Mouse (Mus musculus) liver, embryonic 15.5 days (tissue): Measurements from ENCODE around the gene Pcolce. TPM values are rescaled to one million over a fixed set of nuclear protein-coding genes. Genes with fewer than 3 reads are reported as not detected.

Experiments used
- ATAC-seq: fragments of 200-750 bp; cut with Nextera tagmentation; 2 replicates; pipeline ENCODE4 v1.8.0; 2017; ENCODE audit warnings: moderate number of reproducible peaks, mild to moderate bottlenecking, moderate library complexity; ENCODE audit not compliant: insufficient read depth
- H3K27ac ChIP-seq: fragments of 300-500 bp; sonication (generic); replicated peaks from 2 replicates; pipeline ENCODE4 v1.5.1; 2015; ENCODE audit warnings: mild to moderate bottlenecking, inconsistent platforms
- H3K27me3 ChIP-seq: fragments of 300-500 bp; sonication (generic); 2 replicates; pipeline ENCODE4 v1.6.1; 2015; ENCODE audit warnings: mild to moderate bottlenecking, inconsistent platforms
- H3K36me3 ChIP-seq: fragments of 300-500 bp; sonication (generic); replicated peaks from 2 replicates; pipeline ENCODE4 v1.6.1; 2015; ENCODE audit warnings: moderate library complexity, mild to moderate bottlenecking, inconsistent platforms
- H3K4me1 ChIP-seq: fragments of 300-500 bp; sonication (generic); replicated peaks from 2 replicates; pipeline ENCODE4 v1.6.1; 2015; ENCODE audit warnings: inconsistent platforms
- H3K4me2 ChIP-seq: fragments of 300-500 bp; sonication (generic); 2 replicates; pipeline ENCODE4 v1.6.1; 2015; ENCODE audit warnings: moderate library complexity, mild to moderate bottlenecking, inconsistent platforms
- H3K4me3 ChIP-seq: fragments of 300-500 bp; sonication (generic); replicated peaks from 2 replicates; pipeline ENCODE4 v1.5.1; 2015; ENCODE audit warnings: mild to moderate bottlenecking, inconsistent platforms
- H3K9ac ChIP-seq: fragments of 300-500 bp; sonication (generic); 2 replicates; pipeline ENCODE4 v1.6.1; 2015; ENCODE audit warnings: moderate library complexity, mild to moderate bottlenecking, inconsistent platforms
- H3K9me3 ChIP-seq: fragments of 300-500 bp; sonication (generic); replicated peaks from 2 replicates; pipeline ENCODE4 v1.6.1; 2016; ENCODE audit warnings: inconsistent platforms
- WGBS: fragments of 180-500 bp; shearing (Covaris S2); methylation state at CpG from one replicate; pipeline ENCODE4 v1.1.7; 2015; ENCODE audit warnings: mixed read lengths; ENCODE audit not compliant: insufficient replicate concordance; 5-methylcytosine and 5-hydroxymethylcytosine counted together
- polyA plus RNA-seq: library from polyadenylated mRNA; unstranded; fragments of >200 nt; fragmentation: Nextera tagmentation; extraction: Ambion mirVana; gene quantifications from 2 replicates; pipeline ENCODE4 v1.2.1, GENCODE M21; 2015

Pcolce gene
- polyA plus RNA-seq, 1 experiment from 2014 or later, result 16.6 TPM

DNA sequence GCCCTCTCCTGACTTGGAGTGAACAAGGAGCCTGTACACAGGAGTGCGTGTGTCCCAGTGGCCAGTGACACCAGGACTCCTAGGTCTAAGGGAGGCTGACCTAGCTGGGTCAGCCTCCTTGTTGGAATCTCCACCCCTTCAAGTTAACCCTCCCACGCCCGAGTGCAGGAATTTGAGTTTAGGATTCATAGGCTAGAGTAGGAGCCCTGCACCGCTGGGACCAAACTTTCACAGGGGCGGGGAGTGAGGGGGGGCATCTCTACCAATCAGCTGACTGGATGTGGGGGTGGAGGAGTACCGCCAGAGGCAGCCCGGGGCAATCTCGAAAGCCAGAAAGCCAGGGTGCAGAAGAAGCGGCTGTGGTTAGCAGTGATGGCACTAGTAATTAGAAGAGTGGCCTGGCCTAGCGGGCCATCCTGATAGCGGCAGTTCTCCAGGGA lies 32.1 kb upstream of the Pcolce start, which contains the start of gene Irs3:
Irs3 (minus strand) TSS at position 63 of the 440 bp plus-strand sequence.
- peak within 1 kb of the TSS; percentile 74 for H3K4me2 ChIP-seq
- ATAC-seq, result no peak; the same call in 1 of the 2 replicates

DNA sequence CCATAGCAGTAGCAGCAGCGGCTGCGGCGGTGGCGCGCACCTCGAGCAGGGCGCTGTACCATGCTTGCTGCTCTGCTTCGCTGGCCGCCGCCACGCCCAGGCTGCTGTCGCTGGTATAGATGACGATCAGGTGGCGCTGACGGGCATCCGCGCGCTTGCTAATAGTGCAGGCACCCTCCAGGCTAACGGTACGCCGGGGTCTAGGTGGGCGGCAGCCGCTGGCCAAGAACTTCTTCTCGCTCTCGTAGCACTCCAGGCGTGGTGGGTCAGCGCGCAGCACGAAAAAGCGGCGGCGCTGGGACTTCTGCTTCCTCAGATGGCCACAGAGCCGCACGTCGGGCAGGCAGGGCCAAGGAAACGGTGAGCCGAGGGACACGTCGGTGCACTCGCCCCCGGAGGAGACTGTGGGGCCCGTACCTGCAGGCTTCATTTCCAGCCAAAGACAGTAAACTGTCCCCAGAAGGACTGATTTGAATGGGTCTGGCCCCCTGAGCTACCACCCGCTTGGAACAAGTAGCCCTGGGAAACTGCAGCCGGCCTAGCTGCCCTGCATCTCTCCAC lies 31.6 kb upstream of the Pcolce start:
- peak overlapping the region; percentile 37; the same call in 1 of the 2 replicates for H3K9ac ChIP-seq
- ATAC-seq, result no peak
- H3K4me1 ChIP-seq, result peaks cover 58% of the 10 kb centered on the region

More for the DNA sequence above, 32.1 kb upstream of the Pcolce start, which contains the start of gene Irs3:
- peaks cover 58% of the 10 kb centered on the region for H3K4me1 ChIP-seq
- H3K4me3 ChIP-seq, result peak within 1 kb of the TSS; percentile 45
- peak within 1 kb of the TSS; percentile 37; the same call in 1 of the 2 replicates for H3K9ac ChIP-seq
- peaks cover 34% of the 10 kb centered on the region for H3K27me3 ChIP-seq
- peaks cover 28% of the 10 kb centered on the region for H3K36me3 ChIP-seq
- WGBS, result 21% methylated on average over 11 of the region's 11 CpGs
- no peak within 1 kb of the TSS for H3K27ac ChIP-seq
- no peaks in the 10 kb centered on the region for H3K9me3 ChIP-seq

GRCm38 (mm10) chr5:137644484-137644883 lies 30.9 kb upstream of the Pcolce start:
- no peak for ATAC-seq
- H3K4me2 ChIP-seq, result peak overlapping the region; percentile 74; the same call in 1 of the 2 replicates
- WGBS, result 56% methylated on average over 19 of the region's 19 CpGs

More for the DNA sequence above, 31.6 kb upstream of the Pcolce start:
- Histone ChIP-seq H3K9me3 (no peaks in the 10 kb centered on the region), H3K27ac (no peak overlapping the region), H3K4me2 (peak overlapping the region; percentile 74), H3K4me3 (peak overlapping the region; percentile 45), H3K36me3 (peaks cover 29% of the 10 kb centered on the region), H3K27me3 (peaks cover 34% of the 10 kb centered on the region)
- 3% methylated on average over 44 of the region's 44 CpGs for WGBS

DNA sequence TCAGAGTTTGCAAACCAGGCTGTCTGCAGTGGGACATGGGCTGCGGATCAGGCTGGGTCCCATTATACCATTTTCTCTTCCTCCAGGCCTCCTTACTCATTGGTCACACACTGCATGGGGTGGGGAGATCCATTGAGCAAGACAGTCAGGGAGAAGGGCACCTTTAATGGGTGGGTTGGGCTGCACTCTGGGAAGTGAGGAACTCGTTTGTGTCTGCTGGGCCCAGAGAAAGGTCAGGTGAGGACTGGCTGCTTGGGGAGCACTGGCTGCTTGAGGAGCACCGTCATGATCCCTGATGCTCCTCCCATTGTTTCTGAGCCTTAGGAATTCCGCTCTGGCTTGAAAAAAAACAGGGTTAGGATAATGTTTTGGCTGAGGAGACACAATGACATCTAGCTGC lies 29.3 kb upstream of the Pcolce start:
- Histone ChIP-seq H3K4me3 (no peak overlapping the region), H3K4me2 (no peak overlapping the region), H3K27ac (no peak overlapping the region), H3K36me3 (peaks cover 49% of the 10 kb centered on the region), H3K9me3 (no peaks in the 10 kb centered on the region), H3K27me3 (peaks cover 34% of the 10 kb centered on the region), H3K9ac (no peak overlapping the region), H3K4me1 (peaks cover 53% of the 10 kb centered on the region)
- ATAC-seq, result no peak
- WGBS, result 64% methylated on average over 4 of the region's 4 CpGs

More at GRCm38 (mm10) chr5:137644484-137644883, 30.9 kb upstream of the Pcolce start:
- H3K4me3 ChIP-seq, result no peak overlapping the region
- H3K27me3 ChIP-seq, result peaks cover 34% of the 10 kb centered on the region
- H3K9me3 ChIP-seq, result no peaks in the 10 kb centered on the region
- peaks cover 58% of the 10 kb centered on the region for H3K4me1 ChIP-seq
- no peak overlapping the region for H3K9ac ChIP-seq
- H3K36me3 ChIP-seq, result peaks cover 34% of the 10 kb centered on the region
- H3K27ac ChIP-seq, result no peak overlapping the region

DNA sequence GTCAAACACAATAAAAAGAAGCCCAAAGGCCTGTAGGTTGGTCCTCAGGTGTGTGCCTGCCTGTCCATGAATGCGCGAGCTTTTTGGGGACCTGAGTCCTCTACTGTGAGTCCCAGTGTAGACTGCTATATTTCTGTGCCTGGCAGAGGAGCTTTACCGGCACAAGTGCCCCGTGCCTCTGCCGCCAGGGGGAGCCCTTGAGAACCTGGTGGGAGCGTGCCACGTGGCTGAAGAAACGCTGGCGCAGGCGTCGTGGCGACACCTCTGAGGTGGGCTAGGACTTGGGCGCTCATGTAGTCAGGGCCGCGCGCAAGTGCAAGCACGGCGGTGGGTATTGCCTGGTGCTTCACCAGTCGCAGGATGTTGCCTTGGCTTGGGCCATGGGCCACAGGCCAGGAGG lies 27.5 kb upstream of the Pcolce start, which contains the start of gene Sap25:
Sap25 (plus strand) TSS at position 281 of the 400 bp plus-strand sequence.
- H3K9me3 ChIP-seq, result no peaks in the 10 kb centered on the region
- peaks cover 45% of the 10 kb centered on the region for H3K4me1 ChIP-seq
- no peak within 1 kb of the TSS for H3K4me3 ChIP-seq
- H3K4me2 ChIP-seq, result no peak within 1 kb of the TSS
- peaks cover 29% of the 10 kb centered on the region for H3K27me3 ChIP-seq
- H3K9ac ChIP-seq, result no peak within 1 kb of the TSS
- no peak within 1 kb of the TSS for H3K27ac ChIP-seq
- WGBS, result 77% methylated on average over 19 of the region's 19 CpGs
- peaks cover 67% of the 10 kb centered on the region for H3K36me3 ChIP-seq
- no peak; the same call in 1 of the 2 replicates for ATAC-seq

DNA sequence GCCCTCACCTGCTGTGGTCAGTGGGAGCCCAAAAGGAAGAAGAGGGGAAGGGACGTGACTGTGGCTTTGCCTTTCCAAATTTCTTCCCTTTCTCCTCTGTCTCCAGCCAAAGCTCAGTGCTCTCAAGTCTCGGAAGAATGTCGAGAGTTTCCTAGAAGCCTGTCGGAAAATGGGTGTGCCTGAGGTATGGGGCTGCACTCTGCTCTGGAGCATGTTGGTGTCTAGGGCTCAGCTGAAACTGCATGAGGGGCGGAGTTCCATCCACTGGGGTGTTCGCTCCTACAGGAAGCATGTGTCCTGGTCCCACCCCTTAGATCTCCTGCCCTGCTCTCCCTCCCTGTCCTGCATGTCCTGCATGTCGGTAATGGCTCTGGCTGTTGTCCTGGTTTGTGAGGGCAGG lies 25.9 kb upstream of the Pcolce start:
- Histone ChIP-seq H3K4me2 (no peak overlapping the region), H3K27ac (no peak overlapping the region), H3K27me3 (peaks cover 13% of the 10 kb centered on the region), H3K9ac (no peak overlapping the region), H3K4me1 (peaks cover 30% of the 10 kb centered on the region), H3K4me3 (no peak overlapping the region), H3K9me3 (no peaks in the 10 kb centered on the region), H3K36me3 (peaks cover 82% of the 10 kb centered on the region)
- WGBS, result 68% methylated on average over 7 of the region's 7 CpGs
- ATAC-seq, result no peak

GRCm38 (mm10) chr5:137633397-137634084 lies 20.0 kb upstream of the Pcolce start:
- H3K4me3 ChIP-seq, result no peak overlapping the region
- H3K27ac ChIP-seq, result no peak overlapping the region
- no peak overlapping the region for H3K4me2 ChIP-seq
- no peak for ATAC-seq
- 72% methylated on average over 12 of the region's 12 CpGs for WGBS
- peaks cover 54% of the 10 kb centered on the region for H3K4me1 ChIP-seq
- H3K36me3 ChIP-seq, result peaks cover 57% of the 10 kb centered on the region
- no peaks in the 10 kb centered on the region for H3K27me3 ChIP-seq
- H3K9ac ChIP-seq, result no peak overlapping the region
- no peaks in the 10 kb centered on the region for H3K9me3 ChIP-seq

DNA sequence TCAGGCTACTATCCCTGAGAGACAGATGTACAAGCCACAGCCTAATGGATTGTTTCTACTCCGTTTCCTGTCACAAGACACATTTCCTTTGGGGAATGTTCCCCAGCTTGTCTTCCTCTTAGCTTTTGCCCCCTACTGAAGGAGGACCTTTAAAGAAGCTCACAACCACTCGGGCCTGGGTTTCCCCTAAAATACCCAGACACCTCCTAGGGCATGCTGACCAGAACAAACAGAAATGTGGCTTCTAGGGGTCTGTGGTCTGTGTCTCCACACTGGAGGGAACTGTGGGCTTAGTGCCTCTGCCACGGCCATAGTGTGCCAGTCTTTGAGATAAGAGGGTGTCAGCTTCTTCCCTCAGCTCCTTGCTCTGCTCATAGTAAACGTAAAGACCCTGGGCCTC lies 18.0 kb upstream of the Pcolce start:
- peaks cover 38% of the 10 kb centered on the region for H3K36me3 ChIP-seq

GRCm38 (mm10) chr5:137631171-137631570 lies 17.6 kb upstream of the Pcolce start:
- peak overlapping the region; percentile 96 for H3K4me3 ChIP-seq
- H3K9me3 ChIP-seq, result no peaks in the 10 kb centered on the region
- peaks cover 34% of the 10 kb centered on the region for H3K36me3 ChIP-seq
- peaks cover 58% of the 10 kb centered on the region for H3K4me1 ChIP-seq
- 19% methylated on average over 9 of the region's 9 CpGs for WGBS
- H3K9ac ChIP-seq, result peak overlapping the region; percentile 87; the same call in 1 of the 2 replicates
- no peaks in the 10 kb centered on the region for H3K27me3 ChIP-seq
- no peak for ATAC-seq
- peak overlapping the region; percentile 93 for H3K4me2 ChIP-seq
- H3K27ac ChIP-seq, result peak overlapping the region; percentile 97

More for the DNA sequence above, 18.0 kb upstream of the Pcolce start:
- Histone ChIP-seq H3K4me2 (peak overlapping the region; percentile 93), H3K4me1 (peaks cover 58% of the 10 kb centered on the region), H3K27ac (peak overlapping the region; percentile 97), H3K9me3 (no peaks in the 10 kb centered on the region), H3K9ac (peak overlapping the region; percentile 87; the same call in 1 of the 2 replicates), H3K4me3 (peak overlapping the region; percentile 29), H3K27me3 (no peaks in the 10 kb centered on the region)
- ATAC-seq, result no peak
- WGBS, result 14% methylated on average over 4 of the region's 4 CpGs

DNA sequence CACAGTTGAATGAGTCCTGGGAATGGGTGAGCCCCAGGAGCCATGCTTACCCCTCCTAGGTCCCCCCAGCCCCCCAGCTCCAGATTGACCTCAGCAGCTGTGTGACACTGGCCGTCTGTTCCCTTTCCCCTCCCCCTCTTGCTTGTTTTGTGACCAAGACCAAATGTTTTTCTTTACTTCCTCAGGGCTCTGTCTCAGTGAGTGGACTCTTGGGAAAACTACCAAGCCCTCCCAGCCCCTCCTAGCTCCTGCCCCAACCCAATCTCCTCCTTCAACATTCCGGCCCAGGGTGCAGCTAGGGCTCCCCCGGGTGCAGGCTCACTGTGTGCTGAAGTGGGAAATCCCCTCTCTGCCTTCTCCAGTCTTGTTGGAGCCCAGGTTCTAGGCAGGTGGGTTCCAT lies 17.0 kb upstream of the Pcolce start:
- 20% methylated on average over 3 of the region's 3 CpGs for WGBS
- ATAC-seq, result no peak

GRCm38 (mm10) chr5:137629906-137630545 lies 16.4 kb upstream of the Pcolce start:
- 2% methylated on average over 6 of the region's 6 CpGs for WGBS
- peak overlapping the region; percentile 93 for H3K4me2 ChIP-seq
- H3K36me3 ChIP-seq, result peaks cover 22% of the 10 kb centered on the region
- H3K9ac ChIP-seq, result peak overlapping the region; percentile 87
- no peaks in the 10 kb centered on the region for H3K27me3 ChIP-seq
- H3K4me1 ChIP-seq, result peaks cover 58% of the 10 kb centered on the region
- ATAC-seq, result no peak
- no peaks in the 10 kb centered on the region for H3K9me3 ChIP-seq
- H3K4me3 ChIP-seq, result peak overlapping the region; percentile 96
- H3K27ac ChIP-seq, result peak overlapping the region; percentile 97

More for the DNA sequence above, 17.0 kb upstream of the Pcolce start:
- Histone ChIP-seq H3K4me1 (peaks cover 58% of the 10 kb centered on the region), H3K4me3 (peak overlapping the region; percentile 96), H3K9me3 (no peaks in the 10 kb centered on the region), H3K27me3 (no peaks in the 10 kb centered on the region), H3K27ac (peak overlapping the region; percentile 97), H3K4me2 (peak overlapping the region; percentile 93), H3K9ac (peak overlapping the region; percentile 87), H3K36me3 (peaks cover 28% of the 10 kb centered on the region)
